22 mouse cellular contexts compared by ENCODE assay signal in the genomic region with DNA sequence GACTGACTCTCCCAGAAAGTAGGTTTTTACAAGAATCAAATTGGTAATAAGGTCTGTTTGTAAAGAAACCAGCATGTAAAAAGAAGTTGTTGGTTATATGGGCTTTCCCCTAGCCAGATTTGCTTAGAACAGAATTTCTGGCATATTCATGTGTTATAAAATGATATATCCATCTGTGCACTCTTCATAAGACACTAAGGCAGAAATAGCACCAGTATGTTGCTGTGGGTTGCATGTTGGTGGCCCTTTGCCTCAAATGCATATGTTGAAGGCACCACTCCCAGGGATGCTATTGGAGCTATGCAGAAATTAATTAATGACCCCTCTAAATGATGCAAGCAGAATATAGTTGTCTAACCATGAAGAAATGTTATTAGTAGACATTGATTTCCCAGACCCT.
DNase-seq lines count a peak whose midpoint lies in the region; ATAC-seq and TF ChIP-seq lines count a peak whose summit lies in the region.
"Had no signal": no experiment of that assay in that cellular context is flagged by ENCODE, and none has a peak within 500 bp of the region (broad histone marks: within the 10 kb centered on the region; RNA-seq: fewer than 3 reads in every experiment).

No protein-coding gene starts in this region.

- no peak for TF ChIP-seq CTCF in forebrain, postnatal 0 days (IDR thresholded peaks at IDR 0.05; ENCODE audit: low read depth)
- TF ChIP-seq CTCF in brain, embryonic 14.5 days (IDR thresholded peaks at IDR 0.05; ENCODE audit: borderline replicate concordance, extremely low read depth, insufficient read depth, insufficient read length): no peak

- H3K9me3 ChIP-seq in forebrain, postnatal 0 days (ENCODE audit: low read length): no peaks in the 10 kb centered on the region
- H3K9me3 ChIP-seq in forebrain, embryonic 12.5 days: no peaks in the 10 kb centered on the region
- H3K9me3 ChIP-seq: embryonic facial prominence, embryonic 15.5 days; heart, embryonic 10.5 days; hindbrain, embryonic 12.5 days had no signal

- no peak overlapping the region for H3K4me2 ChIP-seq in forebrain, postnatal 0 days (ENCODE audit: low read depth)
- no peak overlapping the region for H3K4me2 ChIP-seq in forebrain, embryonic 12.5 days
- H3K4me2 ChIP-seq: embryonic facial prominence, embryonic 15.5 days; hindbrain, embryonic 12.5 days had no signal

- peak; percentile 84 for ATAC-seq in forebrain, postnatal 0 days
- no peak for ATAC-seq in forebrain, embryonic 12.5 days (ENCODE audit: low FRiP score)
- ATAC-seq: hindbrain, embryonic 16.5 days; inflammation-experienced regulatory T-cells, adult 6 months had no signal

- H3K27ac ChIP-seq in forebrain, postnatal 0 days (ENCODE audit: low read depth, low read length): peak overlapping the region; percentile 57; the same call in 1 of the 2 replicates
- no peak overlapping the region for H3K27ac ChIP-seq in forebrain, embryonic 12.5 days
- H3K27ac ChIP-seq: embryonic facial prominence, embryonic 15.5 days; heart, embryonic 10.5 days; hindbrain, embryonic 12.5 days had no signal

- no peaks in the 10 kb centered on the region for H3K36me3 ChIP-seq in forebrain, postnatal 0 days (ENCODE audit: insufficient read depth)
- H3K36me3 ChIP-seq in forebrain, embryonic 12.5 days (replicated peaks): no peaks in the 10 kb centered on the region
- H3K36me3 ChIP-seq: embryonic facial prominence, embryonic 15.5 days; heart, embryonic 10.5 days; hindbrain, embryonic 12.5 days had no signal

- peak; percentile 48 for DNase-seq in forebrain, postnatal 0 days
- DNase-seq in left cerebral cortex, adult 11 months (ENCODE audit: low spot score): peak; percentile 5
- DNase-seq in left cerebral cortex, adult 8-10 months (ENCODE audit: low spot score in 2 of 2): no peak
- peak; percentile 15 for DNase-seq in brain, embryonic 14.5 days (ENCODE audit: low read depth)
- no peak for DNase-seq in kidney, adult 11 months
- DNase-seq: adrenal gland, adult 2 months; adrenal gland, postnatal 25 days; cerebellum, adult 11 months; cerebellum, adult 8-10 months; cerebellum, postnatal 14 days; embryo, embryonic 11 days; gastrocnemius, postnatal 10 days; heart, adult 18-20 months; heart, postnatal 10 days; heart, postnatal 4 days had no signal

- H3K27me3 ChIP-seq in forebrain, postnatal 0 days (ENCODE audit: insufficient read depth, low read length): no peaks in the 10 kb centered on the region
- H3K27me3 ChIP-seq in forebrain, embryonic 12.5 days: no peaks in the 10 kb centered on the region
- H3K27me3 ChIP-seq: embryonic facial prominence, embryonic 15.5 days; hindbrain, embryonic 12.5 days had no signal

- H3K4me3 ChIP-seq in forebrain, postnatal 0 days (ENCODE audit: low read depth, low read length): no peak overlapping the region
- no peak overlapping the region for H3K4me3 ChIP-seq in forebrain, embryonic 12.5 days (replicated peaks)
- H3K4me3 ChIP-seq: embryonic facial prominence, embryonic 15.5 days; erythroblast, embryonic 14.5 days; heart, embryonic 10.5 days; hindbrain, embryonic 12.5 days had no signal

- no peak overlapping the region for H3K9ac ChIP-seq in forebrain, postnatal 0 days
- no peak overlapping the region for H3K9ac ChIP-seq in forebrain, embryonic 12.5 days
- H3K9ac ChIP-seq: embryonic facial prominence, embryonic 15.5 days; hindbrain, embryonic 12.5 days had no signal

- no peaks in the 10 kb centered on the region for H3K4me1 ChIP-seq in forebrain, postnatal 0 days (ENCODE audit: insufficient read depth)
- H3K4me1 ChIP-seq in forebrain, embryonic 12.5 days: no peaks in the 10 kb centered on the region
- H3K4me1 ChIP-seq: embryonic facial prominence, embryonic 15.5 days; heart, embryonic 10.5 days; hindbrain, embryonic 12.5 days had no signal

- TF ChIP-seq POLR2A in brain, embryonic 14.5 days (IDR thresholded peaks at IDR 0.05; ENCODE audit: borderline replicate concordance, extremely low read depth, insufficient read depth, insufficient read length, poor library complexity, severe bottlenecking): no peak

Comparison
In these comparisons a context has a peak if more than half of its experiments do, and no peak if none do; other contexts are left out.
1. DNase-seq: peak in forebrain, postnatal 0 days (single experiment), left cerebral cortex, adult 11 months (single experiment) and brain, embryonic 14.5 days (single experiment); none in left cerebral cortex, adult 8-10 months (0 of 2) and kidney, adult 11 months (single experiment).